Mouse (Mus musculus) cerebellum, adult 2 months (tissue): ENCODE measurements at regions not wholly inside any gene's neighbourhood (a gene's known extent, or its start where the extent isn't known, plus 50 kb on each side); places are given as distances from the start of the nearest gene placed in this dataset.

Experiments
- CTCF ChIP-seq: fragments of 200-500 bp; IDR thresholded peaks from 2 replicates; pipeline ENCODE4 v1.5.1; 2011; ENCODE audit warnings: low read depth, mild to moderate bottlenecking, control low read depth, low read length, moderate library complexity, borderline replicate concordance; ENCODE audit not compliant: insufficient read depth
- POLR2A ChIP-seq: fragments of 200-500 bp; IDR thresholded peaks from 2 replicates; pipeline ENCODE4 v1.6.1; 2011; ENCODE audit warnings: low read length, control low read depth, borderline replicate concordance; ENCODE audit not compliant: insufficient read depth

- TF ChIP-seq CTCF (no peak), POLR2A (no peak)
These were observed 227.8 kb downstream of the Cyp26b1 start for GRCm38 (mm10) chr6:84365914-84366313.
